Mouse (Mus musculus): ENCODE measurements around the gene Pcyt1a.

DNA sequence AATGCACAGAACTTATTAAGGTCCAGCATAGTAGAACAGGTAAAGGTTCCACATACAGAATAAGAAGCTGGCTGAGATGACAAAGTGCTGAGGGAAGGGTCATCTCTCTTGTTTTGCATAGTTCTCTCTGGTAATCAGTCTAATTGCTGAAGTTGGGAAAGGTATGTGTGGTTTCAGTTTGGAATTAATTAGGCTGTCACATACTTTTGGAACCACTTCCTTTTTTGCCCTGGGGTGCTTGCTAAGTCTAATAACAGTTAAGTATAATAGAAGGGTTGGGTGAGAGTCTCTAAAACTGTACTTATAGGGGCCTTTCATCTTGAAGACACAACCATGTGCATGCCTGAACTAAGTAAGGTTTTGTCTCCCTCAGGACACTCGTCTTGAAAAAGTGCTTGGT, 5.9 kb downstream of the Pcyt1a start:
- no peak for TF ChIP-seq POLR2A (IDR thresholded peaks at IDR 0.05; ENCODE audit: insufficient read depth, low read length)
- no peak for TF ChIP-seq CTCF (IDR thresholded peaks at IDR 0.05; ENCODE audit: low read depth, low read length)
- no peak for TF ChIP-seq EP300 (IDR thresholded peaks at IDR 0.05; ENCODE audit: insufficient read depth, low read depth, low read length)
